Mouse (Mus musculus): ENCODE results near the gene Plekha3. TPM values are rescaled to one million over a fixed set of nuclear protein-coding genes. Genes with fewer than 3 reads are reported as not detected.
A peak's percentile ranks its signal among the peaks of the same experiment; 100 is the strongest.

Gene Plekha3
- polyA plus RNA-seq, 1 experiment = 13.1 TPM

- Histone ChIP-seq H3K36me3 (ENCODE audit: control insufficient read depth, insufficient read depth) (peaks cover 57% of the 10 kb centered on the region), H3K27me3 (ENCODE audit: control insufficient read depth, insufficient read depth, insufficient read length) (no peaks in the 10 kb centered on the region), H3K4me3 (no peak overlapping the region), H3K79me2 (ENCODE audit: control insufficient read depth, insufficient read depth) (no peaks in the 10 kb centered on the region), H3K4me2 (ENCODE audit: low read depth) (no peak overlapping the region), H3ac (ENCODE audit: control insufficient read depth, insufficient read length) (no peak overlapping the region)
- TF ChIP-seq TCF3 (IDR thresholded peaks at IDR 0.05; ENCODE audit: insufficient read length, low read depth) (no peak), E2F4 (IDR thresholded peaks at IDR 0.05; ENCODE audit: insufficient read depth) (no peak), POLR2AphosphoS2 (IDR thresholded peaks at IDR 0.05; ENCODE audit: insufficient read length, low read depth) (peak; percentile 77), MYOD1 (IDR thresholded peaks at IDR 0.05; ENCODE audit: control insufficient read depth in 1 of 3, insufficient read length in 2 of 3, low read depth in 2 of 3) (no peak), MYOG (IDR thresholded peaks at IDR 0.05; ENCODE audit: control insufficient read depth in 1 of 3, insufficient read depth in 1 of 3, insufficient read length in 2 of 3, low read depth in 2 of 3) (no peak), POLR2A (IDR thresholded peaks at IDR 0.05; ENCODE audit: insufficient read length, low read depth) (peak; percentile 26), CEBPB (IDR thresholded peaks at IDR 0.05; ENCODE audit: insufficient read depth, poor library complexity, severe bottlenecking) (no peak), TCF12 (IDR thresholded peaks at IDR 0.05; ENCODE audit: insufficient read depth, poor library complexity, severe bottlenecking) (no peak), REST (IDR thresholded peaks at IDR 0.05; ENCODE audit: insufficient read depth, insufficient read length) (no peak), USF1 (IDR thresholded peaks at IDR 0.05; ENCODE audit: low read depth) (no peak), MAX (IDR thresholded peaks at IDR 0.05; ENCODE audit: low read depth) (no peak), SRF (IDR thresholded peaks at IDR 0.05; ENCODE audit: control insufficient read depth, insufficient read length, low read depth) (no peak)
Measured at GRCm38 (mm10) chr2:76705655-76706054, 30.6 kb downstream of the Plekha3 start.

- no peaks in the 10 kb centered on the region for H3K79me2 ChIP-seq (ENCODE audit: control insufficient read depth, insufficient read depth)
- H3K4me2 ChIP-seq (ENCODE audit: low read depth) = no peak overlapping the region
- H3ac ChIP-seq (ENCODE audit: control insufficient read depth, insufficient read length) = no peak overlapping the region
- TF ChIP-seq TCF12 (IDR thresholded peaks at IDR 0.05; ENCODE audit: insufficient read depth, poor library complexity, severe bottlenecking) (no peak), POLR2AphosphoS2 (IDR thresholded peaks at IDR 0.05; ENCODE audit: insufficient read length, low read depth) (no peak), USF1 (IDR thresholded peaks at IDR 0.05; ENCODE audit: low read depth) (no peak), CEBPB (IDR thresholded peaks at IDR 0.05; ENCODE audit: insufficient read depth, poor library complexity, severe bottlenecking) (no peak), TCF3 (IDR thresholded peaks at IDR 0.05; ENCODE audit: insufficient read length, low read depth) (no peak)
- no peaks in the 10 kb centered on the region for H3K27me3 ChIP-seq (ENCODE audit: control insufficient read depth, insufficient read depth, insufficient read length)
- no peak overlapping the region for H3K4me3 ChIP-seq
- peaks cover 63% of the 10 kb centered on the region for H3K36me3 ChIP-seq (ENCODE audit: control insufficient read depth, insufficient read depth)
Measured at GRCm38 (mm10) chr2:76708512-76708911, 33.4 kb downstream of the Plekha3 start.

GRCm38 (mm10) chr2:76714984-76715383 is 39.9 kb downstream of the Plekha3 start:
- Histone ChIP-seq H3ac (ENCODE audit: control insufficient read depth, insufficient read length) (no peak overlapping the region), H3K36me3 (ENCODE audit: control insufficient read depth, insufficient read depth) (peaks cover 95% of the 10 kb centered on the region), H3K4me3 (no peak overlapping the region), H3K27me3 (ENCODE audit: control insufficient read depth, insufficient read depth, insufficient read length) (no peaks in the 10 kb centered on the region), H3K79me2 (ENCODE audit: control insufficient read depth, insufficient read depth) (no peaks in the 10 kb centered on the region), H3K4me2 (ENCODE audit: low read depth) (no peak overlapping the region)
- TF ChIP-seq POLR2AphosphoS2 (IDR thresholded peaks at IDR 0.05; ENCODE audit: insufficient read length, low read depth) (no peak), TCF3 (IDR thresholded peaks at IDR 0.05; ENCODE audit: insufficient read length, low read depth) (no peak), TCF12 (IDR thresholded peaks at IDR 0.05; ENCODE audit: insufficient read depth, poor library complexity, severe bottlenecking) (no peak)

GRCm38 (mm10) chr2:76719650-76720049 is 44.6 kb downstream of the Plekha3 start:
- TF ChIP-seq MYOG (IDR thresholded peaks at IDR 0.05; ENCODE audit: control insufficient read depth in 1 of 3, insufficient read depth in 1 of 3, insufficient read length in 2 of 3, low read depth in 2 of 3) = no peak
- peak; percentile 65 for TF ChIP-seq POLR2AphosphoS2 (IDR thresholded peaks at IDR 0.05; ENCODE audit: insufficient read length, low read depth)
- peak; percentile 15 for TF ChIP-seq POLR2A (IDR thresholded peaks at IDR 0.05; ENCODE audit: insufficient read length, low read depth)
- no peak for TF ChIP-seq REST (IDR thresholded peaks at IDR 0.05; ENCODE audit: insufficient read depth, insufficient read length)
- H3ac ChIP-seq (ENCODE audit: control insufficient read depth, insufficient read length) = no peak overlapping the region
- H3K4me3 ChIP-seq = no peak overlapping the region
- no peaks in the 10 kb centered on the region for H3K79me2 ChIP-seq (ENCODE audit: control insufficient read depth, insufficient read depth)
- H3K4me2 ChIP-seq (ENCODE audit: low read depth) = no peak overlapping the region
- H3K36me3 ChIP-seq (ENCODE audit: control insufficient read depth, insufficient read depth) = peaks cover 77% of the 10 kb centered on the region
- H3K27me3 ChIP-seq (ENCODE audit: control insufficient read depth, insufficient read depth, insufficient read length) = no peaks in the 10 kb centered on the region

Other genes starting within 250 kb of the Plekha3 start
- gene Prkra, start 27.3 kb upstream of the Plekha3 start, polyA plus RNA-seq (2012; fragmentation: generic; extraction: Trizol) = 15.3 TPM
- 0.04 TPM for gene Pjvk, start 26.8 kb upstream of the Plekha3 start, polyA plus RNA-seq (2012; fragmentation: generic; extraction: Trizol)
- gene Fkbp7, start 2.2 kb upstream of the Plekha3 start, polyA plus RNA-seq (2012; fragmentation: generic; extraction: Trizol) = 34.8 TPM

All from myocyte (in vitro differentiated cells).